Mouse (Mus musculus) liver, postnatal 0 days (tissue): ENCODE results near the gene Gm33543.

Experiments used
- CTCF ChIP-seq: sonication (generic); IDR thresholded peaks from 2 replicates; pipeline ENCODE4 v1.5.1; 2016; ENCODE audit warnings: antibody characterized with exemption, low read depth
- EP300 ChIP-seq: IDR thresholded peaks from 2 replicates; pipeline ENCODE4 v1.6.1; 2016; ENCODE audit warnings: antibody characterized with exemption, low read depth, mild to moderate bottlenecking

DNA sequence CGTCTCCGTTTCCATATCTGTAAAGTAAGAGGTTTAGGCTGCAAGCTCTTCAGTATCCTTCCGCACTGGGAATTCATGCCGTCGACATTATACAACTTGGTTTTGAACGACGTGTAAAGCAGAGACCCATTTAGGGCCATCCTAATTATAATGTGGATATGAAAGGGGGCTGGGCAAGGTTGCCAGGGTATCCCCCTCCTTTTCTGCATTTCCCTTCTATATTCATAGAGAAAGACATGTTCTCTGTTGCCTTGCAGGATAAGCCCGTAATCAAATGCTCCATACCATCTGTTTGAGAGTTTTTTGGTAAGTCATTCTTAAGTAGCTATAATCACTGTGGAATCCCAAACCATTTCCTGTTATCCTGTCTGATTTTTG lies 51.3 kb downstream of the Gm33543 start:
- TF ChIP-seq EP300 (no peak), CTCF (no peak)
